Mouse (Mus musculus) fat pad, adult 2 months (tissue): ENCODE measurements around the gene Wnk2.

ENCODE experiments used
- DNase-seq: peaks from one replicate; pipeline ENCODE4 v3.0.0-alpha.2; 2011; ENCODE audit warnings: low read depth, low spot score; ENCODE audit errors: extremely low read depth

Wnk2 gene

DNA sequence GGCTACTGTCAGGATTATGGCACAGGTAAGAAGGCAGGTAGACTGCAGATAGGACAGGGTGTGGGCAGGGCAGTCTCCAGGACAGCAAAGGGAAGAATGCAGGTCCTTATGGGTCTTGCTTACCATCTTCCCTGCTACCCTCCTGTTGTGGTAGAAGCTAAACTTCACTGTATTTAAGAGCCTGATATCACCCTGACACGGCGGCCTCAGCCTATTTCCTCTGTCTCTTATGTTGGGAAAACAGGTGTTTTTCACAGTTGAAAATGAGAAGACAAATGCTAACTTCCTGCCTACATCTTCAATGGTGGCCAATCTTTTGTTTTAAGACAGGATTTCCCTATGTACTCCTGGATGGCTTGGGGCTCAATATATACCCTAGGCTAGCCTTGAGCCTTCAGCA, 94.5 kb downstream of the Wnk2 start:
- DNase-seq: no peak

DNA sequence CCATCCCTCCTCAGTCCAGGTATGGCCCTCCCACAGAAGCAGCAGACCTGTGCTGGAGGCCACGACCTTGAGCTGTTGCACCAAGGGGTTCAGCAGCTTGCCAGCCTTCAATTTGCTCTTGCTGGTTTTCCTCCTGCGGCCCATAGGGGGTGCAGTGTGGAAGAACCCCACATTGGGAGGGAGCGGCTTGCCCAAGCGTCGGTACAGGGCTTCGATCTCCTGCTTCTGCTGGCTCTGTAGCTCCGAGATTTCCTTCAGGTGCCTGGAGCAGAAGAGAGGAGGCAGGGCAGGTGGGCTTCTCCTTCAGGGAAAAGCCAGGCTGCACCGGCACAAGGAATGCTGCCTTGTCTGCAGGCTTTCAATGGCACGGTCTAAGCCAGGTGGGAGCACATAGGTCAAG, 95.3 kb downstream of the Wnk2 start:
- DNase-seq: no peak

DNA sequence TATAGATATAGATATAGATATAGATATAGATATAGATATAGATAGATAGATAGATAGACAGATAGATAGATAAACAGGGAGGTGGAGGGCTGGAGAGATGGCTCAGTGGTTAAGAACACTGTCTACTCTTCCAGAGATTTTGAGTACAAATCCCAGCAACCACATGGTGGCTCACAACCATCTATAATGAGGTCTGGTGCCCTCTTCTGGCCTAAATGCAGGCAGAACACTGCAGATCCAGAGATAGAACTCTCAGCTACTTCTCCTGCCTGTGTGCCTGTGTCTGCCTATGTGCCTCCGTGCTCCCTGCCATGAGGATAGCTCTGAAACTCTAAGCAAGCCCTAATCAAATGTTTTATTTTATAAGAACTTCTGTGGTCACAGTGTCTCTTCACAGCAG, 100.4 kb downstream of the Wnk2 start:
- DNase-seq: no peak

DNA sequence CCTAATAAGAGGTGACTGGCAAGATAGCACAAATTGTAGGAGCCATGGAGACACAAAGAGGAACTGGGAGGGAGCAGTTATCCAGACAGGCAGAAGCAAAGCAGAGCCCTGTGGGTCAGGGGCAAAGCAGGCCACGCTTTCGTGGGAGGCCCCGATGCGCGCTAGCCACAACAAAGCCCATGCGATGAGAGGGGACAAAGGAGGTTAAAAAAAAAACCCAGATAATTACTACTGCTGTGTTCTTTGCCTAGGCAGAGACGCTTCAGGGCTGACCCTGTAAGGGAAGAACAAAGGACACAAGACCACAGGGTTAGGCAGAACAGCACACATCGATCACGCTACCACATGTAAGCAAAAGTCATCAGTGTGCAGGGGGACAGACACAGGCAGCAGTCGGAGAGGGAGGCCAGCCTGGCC, 103.7 kb downstream of the Wnk2 start:
- no peak for DNase-seq

- no peak for DNase-seq
Measured at GRCm38 (mm10) chr13:49042371-49042770, 105.4 kb downstream of the Wnk2 start.

- no peak for DNase-seq
Measured at GRCm38 (mm10) chr13:49036928-49037574, 110.8 kb downstream of the Wnk2 start.

DNA sequence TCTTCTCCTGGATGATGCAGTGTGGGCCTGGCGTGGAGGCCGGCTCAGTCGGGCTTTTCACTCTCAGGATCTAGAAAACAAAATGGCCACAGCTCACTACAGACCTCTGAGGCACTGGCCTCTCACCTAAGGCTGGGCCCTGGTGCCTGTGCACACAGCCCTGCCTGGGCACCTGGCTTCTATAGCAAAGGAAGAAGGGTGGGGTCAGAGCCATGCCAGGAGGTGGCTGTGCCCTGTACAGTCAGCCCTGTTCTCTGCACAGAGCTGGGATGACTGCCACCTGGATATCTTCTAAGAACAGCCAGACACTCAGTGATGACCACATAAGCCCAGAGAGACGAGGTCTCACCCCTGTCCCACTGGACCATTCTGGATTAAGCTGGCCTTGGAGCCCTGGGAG, 111.4 kb downstream of the Wnk2 start:
- DNase-seq: no peak

- no peak for DNase-seq
Measured at GRCm38 (mm10) chr13:49031029-49031428, 116.8 kb downstream of the Wnk2 start.

DNA sequence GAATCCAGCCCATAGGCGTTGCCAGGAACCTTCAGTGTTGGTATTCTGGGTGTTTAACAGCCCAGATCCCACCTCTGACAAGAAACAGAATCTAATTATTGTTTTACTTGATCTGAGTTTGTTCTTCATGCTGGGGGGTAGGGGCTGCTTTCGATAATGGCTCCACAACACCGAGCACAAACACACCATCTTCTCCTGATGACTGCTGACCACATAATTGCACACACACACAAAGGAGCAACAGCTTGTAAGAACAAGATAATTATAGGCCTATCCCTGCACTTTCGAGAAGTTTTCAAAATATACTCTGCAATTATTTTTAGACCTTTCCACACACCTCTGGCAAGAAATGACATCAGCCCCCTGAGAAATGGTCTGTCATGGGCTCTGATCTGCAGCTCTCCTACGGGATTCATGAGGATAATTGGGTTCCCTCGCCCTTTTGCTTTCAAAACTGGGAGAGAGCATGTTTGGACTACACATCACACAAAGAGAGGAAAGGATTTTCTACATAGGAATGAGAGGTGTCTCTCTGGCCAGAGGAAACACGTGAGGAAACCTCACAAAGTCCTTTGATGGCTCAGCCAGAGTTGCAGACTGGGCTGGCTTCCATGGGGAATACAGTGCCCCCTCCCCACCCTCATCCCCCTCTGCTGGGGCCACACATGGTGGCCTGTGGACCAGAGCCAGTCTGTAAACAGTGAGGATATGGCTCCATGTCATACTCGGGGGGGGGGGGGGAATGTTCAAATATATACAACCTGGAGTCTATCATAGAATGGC, 118.9 kb downstream of the Wnk2 start:
- no peak for DNase-seq

DNA sequence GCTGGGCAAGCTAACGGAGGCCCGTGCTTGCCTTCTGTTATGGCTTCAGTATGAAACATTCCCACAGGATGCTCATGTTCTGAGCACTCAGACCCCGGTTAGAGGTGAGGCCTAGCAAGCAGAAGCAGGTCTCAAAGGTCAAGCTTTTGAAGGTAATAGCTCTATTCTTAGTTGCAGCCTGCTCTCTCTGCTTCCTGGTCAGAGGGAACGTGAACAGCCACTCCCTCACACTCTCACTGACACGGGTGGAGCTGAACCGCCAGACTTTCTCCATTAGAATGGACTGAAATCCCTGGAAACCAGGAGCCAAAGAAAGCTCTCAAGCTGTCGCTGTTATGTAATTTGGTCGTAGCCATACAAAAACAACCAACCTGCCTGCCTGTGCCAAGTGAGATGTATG, 120.8 kb downstream of the Wnk2 start:
- DNase-seq: no peak

DNA sequence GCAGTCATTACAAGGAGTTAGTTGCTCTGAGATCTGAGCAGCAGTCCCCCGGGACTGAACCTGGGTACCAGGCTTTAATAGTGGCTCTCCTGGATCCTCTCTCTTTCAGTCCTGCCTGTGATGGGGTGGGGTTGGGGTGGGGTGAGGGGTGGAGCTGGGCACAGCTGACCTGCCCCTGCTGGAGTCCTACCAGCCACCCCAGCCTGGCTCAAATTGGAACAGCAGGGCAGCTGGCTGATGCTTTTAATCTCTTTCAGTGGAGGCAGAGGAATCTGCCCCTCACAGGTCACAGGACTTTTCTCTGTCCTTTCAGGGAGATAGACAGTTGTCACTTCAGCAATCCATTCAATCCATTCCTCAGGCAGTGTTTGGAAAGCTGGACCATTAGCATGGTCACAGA, 122.3 kb downstream of the Wnk2 start:
- DNase-seq: no peak

GRCm38 (mm10) chr13:49024763-49025162, 123.1 kb downstream of the Wnk2 start:
- no peak for DNase-seq

DNA sequence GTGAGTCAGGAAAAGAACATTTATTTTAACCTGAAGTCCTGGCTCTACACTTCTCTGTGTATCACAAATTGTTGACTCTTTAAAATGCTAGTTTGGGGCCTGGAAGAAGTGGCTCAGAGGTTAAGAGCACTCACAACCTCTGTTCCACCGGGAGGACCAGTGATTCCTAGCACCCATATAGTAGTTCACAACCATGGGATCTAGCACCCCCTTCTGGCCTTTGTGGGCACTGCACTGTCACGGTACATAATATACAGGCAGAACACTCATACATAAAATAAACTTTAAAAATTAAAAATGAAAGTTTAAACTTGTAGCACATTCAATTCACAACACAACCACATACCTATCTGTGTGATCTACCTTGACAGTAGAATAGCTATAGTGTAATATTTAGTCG, 126.1 kb downstream of the Wnk2 start:
- no peak for DNase-seq

- DNase-seq: no peak
Measured at GRCm38 (mm10) chr13:49020152-49020551, 127.7 kb downstream of the Wnk2 start.

- no peak for DNase-seq
Measured at GRCm38 (mm10) chr13:49017375-49017774, 130.4 kb downstream of the Wnk2 start.

DNA sequence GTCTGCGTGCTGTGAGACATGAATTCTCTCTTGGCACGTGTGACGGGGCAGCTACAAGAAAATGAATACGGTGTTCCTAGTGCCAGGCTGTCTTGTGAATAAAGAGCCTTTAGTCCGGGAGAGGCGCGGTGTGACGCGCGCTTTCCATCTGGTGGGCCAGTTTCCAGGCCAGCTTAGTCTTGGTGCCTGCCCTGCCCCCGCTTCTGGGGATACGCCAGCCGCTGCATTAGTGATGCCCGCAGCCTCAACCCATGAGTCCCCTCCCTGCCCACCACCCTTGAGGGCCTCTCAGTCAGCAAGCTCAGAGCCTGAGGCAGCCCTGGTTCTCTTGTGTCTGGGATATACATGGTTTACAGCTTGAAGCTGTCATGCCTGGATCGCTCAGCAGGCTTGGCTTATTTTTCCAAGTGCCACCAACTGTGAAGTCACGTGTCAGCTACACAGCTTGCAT, 131.5 kb downstream of the Wnk2 start:
- no peak for DNase-seq

DNA sequence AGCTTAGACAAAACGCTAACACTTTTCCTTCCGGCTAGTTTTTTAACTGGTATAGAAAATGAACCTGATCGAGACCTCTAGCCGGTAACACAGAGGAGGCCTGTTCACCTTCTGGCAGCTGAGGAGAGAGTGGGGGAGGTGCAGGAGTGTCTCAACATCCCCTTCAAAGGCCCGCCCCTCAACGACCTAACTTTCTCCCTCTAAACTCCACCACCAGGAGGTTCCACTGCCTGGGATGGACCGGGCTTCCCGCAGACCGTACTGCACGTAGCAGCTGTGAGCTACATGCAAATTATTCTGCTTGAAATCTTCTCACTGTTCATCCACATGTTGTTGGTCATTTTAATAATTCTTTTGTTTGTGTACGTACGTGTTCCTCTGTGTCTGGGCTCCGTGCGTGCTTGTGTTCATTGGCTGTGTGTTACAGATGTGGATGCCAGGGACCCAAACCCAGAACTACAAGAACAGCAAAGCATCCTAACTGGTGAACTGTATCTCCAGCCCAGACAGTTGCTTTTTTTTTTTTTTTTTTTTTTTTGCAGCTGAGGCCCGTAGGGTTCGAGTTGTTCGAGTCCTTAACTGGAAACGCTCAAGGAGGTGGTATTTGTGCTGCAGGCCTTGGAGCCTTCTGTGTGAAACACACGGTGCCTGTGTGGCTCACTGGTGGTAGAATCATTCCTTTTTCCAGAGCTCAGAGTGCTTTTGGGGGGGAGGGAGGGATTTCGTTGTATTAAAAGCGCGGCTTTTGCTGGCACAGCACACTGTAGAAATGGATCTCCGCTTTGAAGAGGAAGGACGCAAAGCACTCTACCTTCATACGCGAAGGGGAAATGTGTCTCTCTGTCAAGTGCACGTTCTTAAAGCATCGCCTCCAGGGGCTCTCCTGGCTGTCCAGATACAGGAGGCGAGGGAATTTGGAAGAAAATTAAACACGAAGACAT, 132.2 kb downstream of the Wnk2 start:
- no peak for DNase-seq

GRCm38 (mm10) chr13:49013206-49013794, 134.5 kb downstream of the Wnk2 start:
- DNase-seq: no peak

GRCm38 (mm10) chr13:49001691-49002090, 146.1 kb downstream of the Wnk2 start:
- DNase-seq: no peak

DNA sequence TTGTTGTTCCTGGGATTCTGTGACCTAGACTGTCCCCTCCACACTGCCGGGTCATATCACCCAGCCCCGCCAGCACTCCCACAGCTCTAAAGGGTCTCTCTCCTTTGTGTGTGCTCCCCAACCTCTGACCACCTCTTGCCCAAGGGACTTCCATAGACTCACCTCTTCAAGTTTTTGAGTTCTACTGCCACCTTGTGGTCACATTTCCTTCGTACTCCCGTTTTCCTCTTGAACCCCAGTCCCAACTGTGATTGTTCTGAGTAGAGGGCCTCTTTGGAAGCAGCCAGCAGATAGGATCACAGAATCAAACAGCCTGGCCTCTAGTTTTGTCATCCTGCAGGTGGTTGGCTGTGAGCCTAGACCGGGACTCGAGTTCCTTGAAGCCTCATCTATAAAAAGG, 149.2 kb downstream of the Wnk2 start:
- no peak for DNase-seq

GRCm38 (mm10) chr13:48996731-48997130, 151.1 kb downstream of the Wnk2 start:
- DNase-seq: no peak
